Mouse (Mus musculus) megakaryocyte, embryonic 14.5 days (primary cell): ENCODE data around the gene Pnldc1. TPM values are rescaled to one million over a fixed set of nuclear protein-coding genes. Genes with fewer than 3 reads are reported as not detected.

Experiments used
- H3K27me3 ChIP-seq: replicated peaks from 2 replicates; pipeline ENCODE3; 2012; ENCODE audit warnings: inconsistent platforms
- H3K36me3 ChIP-seq: replicated peaks from 2 replicates; pipeline ENCODE3; 2012; ENCODE audit warnings: low read length, inconsistent platforms, mixed read lengths
- H3K4me1 ChIP-seq: 2 replicates; pipeline ENCODE4 v1.6.1; 2012; ENCODE audit warnings: inconsistent platforms
- H3K4me3 ChIP-seq: replicated peaks from 2 replicates; pipeline ENCODE3; 2012; ENCODE audit warnings: moderate library complexity, mild to moderate bottlenecking, inconsistent platforms
- H3K9me3 ChIP-seq: 2 replicates; pipeline ENCODE4 v1.6.1; 2012; ENCODE audit warnings: inconsistent platforms
- FLI1 ChIP-seq: IDR thresholded peaks from 2 replicates; pipeline ENCODE4 v1.6.1; 2012; ENCODE audit warnings: low read length, inconsistent platforms, mixed read lengths
- GATA1 ChIP-seq: IDR thresholded peaks from 3 replicates; pipeline ENCODE4 v1.6.1; 2012; ENCODE audit warnings: mixed read lengths, low read length, inconsistent platforms, borderline replicate concordance
- polyA plus RNA-seq: library from polyadenylated mRNA; stranded (reverse); fragments of >175 nt; gene quantifications from 2 replicates; pipeline ENCODE4 v1.2.3, GENCODE M21; 2012; ENCODE audit warnings: low replicate concordance; ENCODE audit not compliant: insufficient read depth

Gene Pnldc1
- polyA plus RNA-seq, 1 experiment, result not detected

DNA sequence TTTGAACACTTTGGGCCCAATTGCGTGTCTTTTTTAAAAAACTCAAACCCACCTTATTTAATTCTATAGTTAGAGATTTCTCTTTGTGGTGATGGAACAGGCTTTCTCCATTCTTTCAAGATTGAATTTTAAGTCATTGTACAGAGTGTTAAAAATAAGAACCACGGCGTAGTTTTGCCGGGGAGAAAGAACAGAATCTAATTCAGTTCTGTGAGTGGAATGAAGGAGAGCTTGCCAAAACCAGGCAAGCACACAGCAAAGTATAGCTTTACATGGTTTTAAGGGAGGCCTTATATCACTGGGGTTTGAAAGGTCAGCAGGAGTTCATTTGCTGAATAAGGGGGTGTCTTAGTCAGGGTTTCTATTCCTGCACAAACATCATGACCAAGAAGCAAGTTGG, 65.5 kb downstream of the Pnldc1 start:
- H3K4me1 ChIP-seq, result peaks cover 14% of the 10 kb centered on the region
- peaks cover 31% of the 10 kb centered on the region for H3K27me3 ChIP-seq
- no peak overlapping the region for H3K4me3 ChIP-seq
- peaks cover 8% of the 10 kb centered on the region; the same call in 1 of the 2 replicates for H3K9me3 ChIP-seq
- TF ChIP-seq FLI1, result no peak
- no peak for TF ChIP-seq GATA1
- H3K36me3 ChIP-seq, result no peaks in the 10 kb centered on the region

- peaks cover 10% of the 10 kb centered on the region; the same call in 1 of the 2 replicates for H3K9me3 ChIP-seq
- no peaks in the 10 kb centered on the region for H3K36me3 ChIP-seq
- TF ChIP-seq FLI1 (no peak), GATA1 (no peak)
- no peak overlapping the region for H3K4me3 ChIP-seq
- H3K4me1 ChIP-seq, result peaks cover 9% of the 10 kb centered on the region
- H3K27me3 ChIP-seq, result peaks cover 36% of the 10 kb centered on the region
Observed at GRCm38 (mm10) chr17:12843826-12844225, 66.2 kb downstream of the Pnldc1 start.

GRCm38 (mm10) chr17:12839475-12840267, 70.4 kb downstream of the Pnldc1 start:
- Histone ChIP-seq H3K4me1 (peaks cover 6% of the 10 kb centered on the region), H3K27me3 (peaks cover 31% of the 10 kb centered on the region), H3K9me3 (peaks cover 15% of the 10 kb centered on the region; the same call in 1 of the 2 replicates), H3K4me3 (no peak overlapping the region), H3K36me3 (no peaks in the 10 kb centered on the region)
- TF ChIP-seq FLI1 (no peak), GATA1 (no peak)

Other genes starting within 250 kb of the Pnldc1 start
- not detected in 2 replicates for gene Slc22a1, start 234.4 kb downstream of the Pnldc1 start, polyA plus RNA-seq
- 0.42 and 1.0 TPM in 2 replicates for gene Igf2r, start 140.6 kb downstream of the Pnldc1 start, polyA plus RNA-seq
- not detected in 2 replicates for gene Mas1, start 42.1 kb downstream of the Pnldc1 start, polyA plus RNA-seq
- gene Mrgprh, start 34.2 kb downstream of the Pnldc1 start, polyA plus RNA-seq, result not detected in 2 replicates
- gene Tcp1, start 5.5 kb upstream of the Pnldc1 start, polyA plus RNA-seq, result 12.9 and 20.7 TPM in 2 replicates
- gene Mrpl18, start 6.1 kb upstream of the Pnldc1 start, polyA plus RNA-seq, result 21.3 and 86.7 TPM in 2 replicates
- gene Acat3, start 30.4 kb upstream of the Pnldc1 start, polyA plus RNA-seq, result not detected in 2 replicates
- gene Acat2, start 50.5 kb upstream of the Pnldc1 start, polyA plus RNA-seq, result 6.8 and 29.7 TPM in 2 replicates
- 5.3 and 15.9 TPM in 2 replicates for gene Wtap, start 83.9 kb upstream of the Pnldc1 start, polyA plus RNA-seq
- gene Sod2, start 96.6 kb upstream of the Pnldc1 start, polyA plus RNA-seq, result 237 and 328 TPM in 2 replicates
- not detected in 2 replicates for gene Gpr31b, start 142.1 kb upstream of the Pnldc1 start, polyA plus RNA-seq
- 0.56 TPM in 1 of 2 replicates, not detected in the other for gene Tcp10b, start 150.9 kb upstream of the Pnldc1 start, polyA plus RNA-seq
- 0.55 TPM in 1 of 2 replicates, not detected in the other for gene Unc93a, start 221.6 kb upstream of the Pnldc1 start, polyA plus RNA-seq